Mouse (Mus musculus): ENCODE results near the gene Gm9945.

Gm9945 gene

GRCm38 (mm10) chr11:53479783-53480301 lies at the start of gene Gm9945, which contains the start of gene Sowaha:
Gm9945 (plus strand) TSS chr11:53480166.
Sowaha (minus strand) TSS chr11:53480274.
- DNase-seq (ENCODE audit: low spot score) = peak; percentile 36

- DNase-seq (ENCODE audit: low spot score) = no peak
Observed at GRCm38 (mm10) chr11:53430300-53430669, 49.7 kb upstream of the Gm9945 start.

DNA sequence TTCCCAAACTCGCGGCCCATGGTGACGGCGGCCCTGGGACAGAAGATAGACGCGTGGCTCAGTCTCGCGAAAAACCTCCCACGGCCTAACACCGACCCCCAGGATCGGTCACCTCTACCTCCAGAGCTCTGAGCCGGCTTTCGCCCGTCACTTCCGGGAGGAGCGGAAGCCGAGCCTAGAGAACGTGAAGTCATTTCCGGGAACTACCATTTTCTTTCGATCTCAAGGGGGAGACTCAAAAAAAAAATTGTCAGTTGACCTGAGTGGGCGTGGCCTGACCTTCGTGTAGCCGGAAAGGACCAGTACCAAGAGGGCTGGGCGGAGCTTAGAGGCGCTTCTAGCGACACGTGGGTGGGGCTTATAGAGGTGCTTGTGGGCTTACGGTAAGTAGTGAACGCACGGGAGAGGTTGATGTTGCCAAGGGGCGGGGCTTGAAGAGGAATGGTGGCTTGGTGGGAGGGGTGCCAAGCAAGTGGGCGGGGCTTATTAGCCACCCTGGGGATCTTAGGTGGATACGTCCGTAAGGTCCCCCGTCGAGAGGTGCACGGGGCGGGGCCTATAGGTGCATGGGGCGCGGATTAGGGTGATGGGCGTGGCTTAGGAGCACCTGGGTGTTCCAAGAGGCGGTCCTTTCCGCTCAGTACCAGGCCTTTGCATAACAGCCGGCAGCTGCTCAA lies 49.2 kb upstream of the Gm9945 start, which contains the start of the genes Uqcrq and Gdf9:
TSS of gene Uqcrq (minus strand) at position 162 of the 677 bp plus-strand sequence.
TSS of gene Gdf9 (plus strand) at position 354 of the 677 bp plus-strand sequence.
- DNase-seq (ENCODE audit: low spot score) = peak; percentile 100

- no peak for DNase-seq (ENCODE audit: low spot score)
Observed at GRCm38 (mm10) chr11:53431347-53432056, 48.5 kb upstream of the Gm9945 start.

GRCm38 (mm10) chr11:53433057-53433456 lies 46.9 kb upstream of the Gm9945 start:
- no peak for DNase-seq (ENCODE audit: low spot score)

DNA sequence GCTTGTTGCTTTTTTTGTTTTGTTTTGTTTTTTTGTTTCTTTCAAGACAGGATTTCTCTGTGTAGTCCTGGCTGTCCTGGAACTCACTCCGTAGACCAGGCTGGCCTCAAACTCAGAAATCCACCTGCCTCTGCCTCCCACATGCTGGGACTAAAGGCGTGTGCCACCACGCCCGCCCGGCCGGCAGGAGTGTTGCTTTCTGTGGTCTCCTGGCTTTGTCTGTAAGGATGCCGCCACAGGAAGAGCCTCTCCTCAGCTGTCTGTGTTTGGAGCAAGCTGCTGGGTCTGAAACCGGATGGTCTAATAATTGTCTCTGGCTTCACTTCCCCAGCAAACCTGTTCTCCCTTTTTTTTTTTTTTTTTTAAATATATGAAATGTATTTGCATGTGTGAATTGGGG lies 44.5 kb upstream of the Gm9945 start:
- DNase-seq (ENCODE audit: low spot score) = no peak

- DNase-seq (ENCODE audit: low spot score) = no peak
Observed at GRCm38 (mm10) chr11:53436338-53436737, 43.6 kb upstream of the Gm9945 start.

DNA sequence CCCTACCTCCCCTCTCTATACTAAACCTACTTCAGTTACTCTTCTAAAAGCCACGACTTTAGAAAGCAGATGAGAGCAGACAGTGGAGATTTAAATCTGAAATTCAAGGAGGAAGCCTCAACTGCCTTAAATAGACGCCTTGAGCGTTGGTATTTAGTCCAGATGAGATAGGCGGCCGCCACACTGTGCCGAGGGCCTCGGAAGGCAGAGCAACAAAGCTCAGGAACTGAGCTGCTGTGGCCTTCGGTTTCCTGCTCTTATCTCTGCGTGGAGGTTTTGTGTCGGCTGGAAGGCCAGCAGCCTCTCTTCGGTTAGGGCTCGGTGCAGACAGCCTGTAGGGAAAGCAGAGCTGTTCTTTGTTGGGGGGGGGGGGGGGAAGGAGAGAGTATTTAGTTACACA lies 38.0 kb upstream of the Gm9945 start:
- DNase-seq (ENCODE audit: low spot score) = no peak

DNA sequence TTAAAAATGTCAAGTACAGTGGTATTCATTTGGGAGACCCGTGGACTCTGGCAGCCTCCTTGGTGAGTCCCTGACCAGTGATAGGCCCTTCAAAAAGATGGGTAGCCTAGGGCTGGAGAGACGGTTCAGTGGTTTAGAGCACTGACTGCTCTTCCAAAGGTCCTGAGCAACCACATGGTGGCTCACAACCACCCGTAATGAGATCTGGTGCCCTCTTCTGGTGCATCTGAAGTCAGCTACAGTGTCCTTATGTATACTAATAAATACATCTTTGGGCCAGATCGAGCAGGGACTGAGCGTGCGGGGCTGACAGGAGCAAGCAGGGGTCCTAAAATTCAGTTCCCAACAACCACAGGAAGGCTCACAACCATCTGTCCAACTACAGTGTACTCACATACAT lies 36.1 kb upstream of the Gm9945 start:
- no peak for DNase-seq (ENCODE audit: low spot score)

GRCm38 (mm10) chr11:53445562-53445961 lies 34.4 kb upstream of the Gm9945 start:
- no peak for DNase-seq (ENCODE audit: low spot score)

- DNase-seq (ENCODE audit: low spot score) = peak; percentile 78
Observed at GRCm38 (mm10) chr11:53446183-53446582, 33.8 kb upstream of the Gm9945 start.

DNA sequence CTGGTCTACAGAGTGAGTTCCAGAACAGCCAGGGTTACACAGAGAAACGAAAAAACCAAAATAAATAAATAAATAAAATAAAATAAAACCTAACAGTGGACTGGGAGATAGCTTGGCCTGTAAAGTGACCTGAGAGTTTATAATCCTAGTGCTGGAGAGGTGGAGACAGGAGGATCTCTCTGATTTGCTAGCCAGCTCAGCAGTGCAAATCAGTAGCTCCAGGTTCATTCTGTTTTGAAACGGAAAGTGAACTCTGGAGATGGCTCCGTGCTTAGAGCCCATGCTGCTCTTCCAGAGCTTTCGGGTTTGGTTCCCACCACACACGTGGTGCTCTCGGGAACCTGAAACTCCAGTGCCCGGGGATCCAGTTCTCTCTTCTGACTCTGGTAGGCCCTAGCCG lies 32.0 kb upstream of the Gm9945 start:
- DNase-seq (ENCODE audit: low spot score) = no peak

GRCm38 (mm10) chr11:53448529-53448928 lies 31.4 kb upstream of the Gm9945 start:
- no peak for DNase-seq (ENCODE audit: low spot score)

DNA sequence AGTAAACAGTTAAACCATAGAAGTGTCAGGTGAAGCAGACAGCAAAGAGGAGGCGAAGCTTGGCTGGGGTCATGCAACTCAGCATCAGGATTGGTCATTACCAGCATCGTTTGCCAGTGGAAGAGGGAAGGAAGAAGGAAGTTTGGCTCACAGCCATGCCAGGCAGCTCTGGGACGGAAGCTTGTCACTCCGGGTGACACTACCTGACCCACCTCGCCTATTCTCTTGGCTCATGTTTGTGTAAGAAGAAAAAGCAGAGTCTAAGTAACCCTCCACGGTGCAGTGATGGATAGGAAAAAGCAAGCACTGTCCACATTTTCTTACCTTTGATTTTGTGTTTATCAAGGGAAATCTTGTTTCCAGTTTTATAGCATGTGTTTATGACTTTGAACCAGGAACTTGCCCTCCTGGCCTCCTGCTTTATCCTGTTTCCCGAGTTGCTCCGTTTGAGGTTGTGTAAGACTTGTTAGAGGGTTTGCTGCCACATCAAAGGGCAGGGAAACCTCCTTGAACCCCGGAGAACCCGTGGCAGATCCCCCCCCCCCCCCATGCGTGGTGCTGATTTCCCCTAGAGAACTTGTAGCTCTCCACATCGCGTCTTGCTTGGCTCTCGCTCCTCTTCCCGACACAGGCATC lies 29.8 kb upstream of the Gm9945 start:
- no peak for DNase-seq (ENCODE audit: low spot score)

DNA sequence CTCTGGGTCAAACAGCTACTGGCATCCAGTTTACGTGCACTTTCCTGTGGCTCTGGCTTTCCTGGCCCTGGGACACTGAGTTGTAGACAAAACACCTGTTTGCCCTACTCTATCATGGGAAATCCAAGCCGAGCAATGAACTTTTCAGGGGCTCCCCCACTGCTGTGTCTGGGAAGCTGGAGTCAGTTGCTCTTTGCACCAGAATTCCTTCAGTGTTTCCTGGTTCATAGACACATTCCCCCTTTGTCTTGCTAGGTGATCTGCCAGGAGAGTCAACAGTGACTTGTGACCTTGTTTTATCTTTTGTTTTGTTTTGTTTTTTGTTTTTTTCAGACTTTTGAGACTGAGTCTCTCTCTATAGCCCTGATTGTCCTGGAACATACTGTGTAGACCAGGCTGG lies 28.6 kb upstream of the Gm9945 start:
- DNase-seq (ENCODE audit: low spot score) = no peak

DNA sequence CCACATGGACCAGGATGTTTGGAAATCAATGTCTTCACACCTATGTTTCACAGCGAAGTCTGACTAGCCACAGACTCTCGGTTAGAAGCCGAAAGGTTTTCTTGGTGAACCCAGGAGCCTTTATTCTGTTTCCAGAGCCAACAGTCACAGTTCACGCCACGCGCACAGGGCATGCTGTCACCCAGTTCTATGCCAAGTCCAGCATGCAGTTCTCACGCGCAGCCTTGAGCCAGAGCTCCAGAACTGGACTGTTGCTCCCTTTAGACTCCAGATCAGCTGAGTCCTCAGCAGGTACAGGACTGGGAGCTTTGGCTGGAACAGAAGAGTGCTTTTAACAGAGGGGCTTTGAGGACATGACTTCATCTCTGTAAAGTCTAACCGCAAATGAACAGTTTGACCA lies 27.6 kb upstream of the Gm9945 start:
- no peak for DNase-seq (ENCODE audit: low spot score)

- DNase-seq (ENCODE audit: low spot score) = no peak
Observed at GRCm38 (mm10) chr11:53453031-53453430, 26.9 kb upstream of the Gm9945 start.

GRCm38 (mm10) chr11:53456474-53457371 lies 23.2 kb upstream of the Gm9945 start, which contains the start of the genes Gm10447 and Shroom1:
Gm10447 (minus strand) TSS chr11:53457110.
Shroom1 (plus strand) TSS chr11:53457205.
- peak; percentile 76 for DNase-seq (ENCODE audit: low spot score)

GRCm38 (mm10) chr11:53457372-53457954 lies 22.5 kb upstream of the Gm9945 start:
- no peak for DNase-seq (ENCODE audit: low spot score)

GRCm38 (mm10) chr11:53458996-53459395 lies 21.0 kb upstream of the Gm9945 start:
- DNase-seq (ENCODE audit: low spot score) = no peak

DNA sequence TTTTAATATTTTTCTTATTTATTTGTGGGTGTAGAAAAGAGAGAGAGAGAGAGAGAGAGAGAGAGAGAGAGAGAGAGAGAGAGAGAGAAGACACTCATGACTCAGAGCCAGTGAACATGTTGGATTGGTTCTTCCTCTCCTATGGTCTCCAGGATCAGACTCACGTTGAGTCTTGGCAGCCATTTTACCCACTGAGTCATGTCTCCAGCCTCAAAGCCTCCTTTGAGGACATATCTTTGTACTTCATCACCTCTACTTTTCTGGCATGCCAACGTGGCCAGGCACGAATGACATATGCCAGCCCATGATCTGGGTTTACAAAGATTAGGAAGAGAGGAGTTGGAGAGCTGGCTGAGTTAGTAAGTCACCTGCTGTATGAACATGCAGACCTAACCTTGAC lies 19.8 kb upstream of the Gm9945 start:
- no peak for DNase-seq (ENCODE audit: low spot score)
